Comparison of ENCODE assay signal across 25 mouse cellular contexts in the genomic region with DNA sequence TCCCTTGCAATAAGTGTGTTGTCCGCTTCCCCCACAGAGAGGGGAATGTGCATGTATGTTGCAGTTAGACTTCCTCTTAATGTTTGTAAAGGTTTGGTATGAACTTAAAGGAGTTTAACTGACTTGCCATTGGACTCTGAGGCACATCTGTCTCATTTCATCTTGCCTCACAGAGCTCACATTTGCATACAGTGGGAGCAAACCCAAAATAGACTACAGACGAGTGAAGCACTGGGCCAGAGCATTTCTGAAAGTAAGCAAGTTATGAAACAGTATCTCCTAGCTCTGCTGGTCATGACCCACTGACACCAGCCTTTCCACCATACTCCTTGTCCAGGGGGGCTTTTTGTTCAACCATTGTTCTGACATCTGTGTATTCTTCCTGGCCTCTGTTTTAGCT.
DNase-seq lines count a peak whose midpoint lies in the region; ATAC-seq lines count a peak whose summit lies in the region.
"Had no signal": no experiment of that assay in that cellular context is flagged by ENCODE, and none has a peak within 500 bp of the region (broad histone marks: within the 10 kb centered on the region; RNA-seq: fewer than 3 reads in every experiment).

No protein-coding gene starts in this region.

- H3K9me3 ChIP-seq in intestine, embryonic 14.5 days (ENCODE audit: control insufficient read depth, low read length), result 0 out of 2 replicates have a peak, but pooled peaks cover 2% of the 10 kb centered on the region
- H3K9me3 ChIP-seq in intestine, embryonic 15.5 days, result no peaks in the 10 kb centered on the region
- H3K9me3 ChIP-seq: limb, embryonic 12.5 days; liver, embryonic 15.5 days had no signal

- WGBS in intestine, embryonic 14.5 days, result 49% methylated on average over 2 of the region's 2 CpGs
- 37% methylated on average over 2 of the region's 2 CpGs for WGBS in intestine, embryonic 15.5 days

- no peaks in the 10 kb centered on the region for H3K27me3 ChIP-seq in intestine, embryonic 14.5 days (replicated peaks; ENCODE audit: control insufficient read depth, insufficient read depth, low read length)
- H3K27me3 ChIP-seq in intestine, embryonic 15.5 days (replicated peaks), result no peaks in the 10 kb centered on the region
- H3K27me3 ChIP-seq: limb, embryonic 12.5 days; liver, embryonic 15.5 days; midbrain, embryonic 13.5 days had no signal

- H3K4me1 ChIP-seq in intestine, embryonic 14.5 days (replicated peaks; ENCODE audit: control insufficient read depth, insufficient read depth, low read length), result peaks cover 11% of the 10 kb centered on the region
- no peaks in the 10 kb centered on the region for H3K4me1 ChIP-seq in intestine, embryonic 15.5 days (replicated peaks)
- H3K4me1 ChIP-seq: limb, embryonic 12.5 days; liver, embryonic 15.5 days; midbrain, embryonic 13.5 days had no signal

- DNase-seq in frontal cortex, postnatal 36 days (ENCODE audit: low spot score in 2 of 2), result peak; percentile 1 to 7
- DNase-seq in frontal cortex, postnatal 25 days (ENCODE audit: low spot score in 2 of 2), result no peak
- no peak for DNase-seq in intestine, embryonic 14.5 days (ENCODE audit: low spot score)
- peak; percentile 10 for DNase-seq in lung, postnatal 36 days
- no peak for DNase-seq in lung, postnatal 14 days
- peak; percentile 42 for DNase-seq in brain, adult 2 months (ENCODE audit: low read depth, low spot score)
- DNase-seq: adrenal gland, postnatal 36 days; cerebellum, adult 2 months; cerebellum, postnatal 14 days; gastrocnemius, postnatal 25 days; kidney, adult 8-10 months; right cerebral cortex, postnatal 14 days; thymus, adult 2 months; thymus, postnatal 36 days had no signal

- no peak overlapping the region for H3K4me2 ChIP-seq in intestine, embryonic 14.5 days (ENCODE audit: low read length)
- no peak overlapping the region for H3K4me2 ChIP-seq in intestine, embryonic 15.5 days (replicated peaks)
- H3K4me2 ChIP-seq: hindbrain, embryonic 14.5 days; limb, embryonic 12.5 days; liver, embryonic 15.5 days; lung, embryonic 14.5 days; midbrain, embryonic 13.5 days had no signal

- ATAC-seq in intestine, embryonic 14.5 days (replicated peaks; ENCODE audit: low FRiP score, low TSS enrichment, low read depth), result no peak
- no peak for ATAC-seq in intestine, embryonic 15.5 days
- ATAC-seq: forebrain, embryonic 16.5 days; midbrain, embryonic 13.5 days had no signal

- peak overlapping the region; percentile 17 for H3K27ac ChIP-seq in intestine, embryonic 14.5 days (ENCODE audit: low read depth)
- H3K27ac ChIP-seq in intestine, embryonic 15.5 days, result no peak overlapping the region
- H3K27ac ChIP-seq: hindbrain, embryonic 14.5 days; layer of hippocampus, adult 2 months; left cerebral cortex, adult 2 months; limb, embryonic 12.5 days; liver, embryonic 15.5 days; macrophage; midbrain, embryonic 13.5 days had no signal

- H3K9ac ChIP-seq in intestine, embryonic 14.5 days (ENCODE audit: low read length), result no peak overlapping the region
- no peak overlapping the region for H3K9ac ChIP-seq in intestine, embryonic 15.5 days
- H3K9ac ChIP-seq: hindbrain, embryonic 14.5 days; limb, embryonic 12.5 days; liver, embryonic 15.5 days; lung, embryonic 14.5 days; midbrain, embryonic 13.5 days had no signal

- no peak overlapping the region for H3K4me3 ChIP-seq in intestine, embryonic 14.5 days (ENCODE audit: low read depth, low read length)
- H3K4me3 ChIP-seq in intestine, embryonic 15.5 days (replicated peaks), result no peak overlapping the region
- H3K4me3 ChIP-seq: erythroblast, embryonic 14.5 days; layer of hippocampus, adult 2 months; left cerebral cortex, adult 2 months; limb, embryonic 12.5 days; liver, embryonic 15.5 days; midbrain, embryonic 13.5 days had no signal

- no peaks in the 10 kb centered on the region for H3K36me3 ChIP-seq in intestine, embryonic 14.5 days (ENCODE audit: control insufficient read depth, insufficient read depth, low read length)
- H3K36me3 ChIP-seq in intestine, embryonic 15.5 days, result no peaks in the 10 kb centered on the region
- H3K36me3 ChIP-seq: limb, embryonic 12.5 days; liver, embryonic 15.5 days; midbrain, embryonic 13.5 days had no signal

Comparison
In these comparisons a context has a peak if more than half of its experiments do, and no peak if none do; other contexts are left out.
1. DNase-seq: peak in frontal cortex, postnatal 36 days (2 of 2), lung, postnatal 36 days (single experiment) and brain, adult 2 months (single experiment); none in frontal cortex, postnatal 25 days (0 of 2), intestine, embryonic 14.5 days (single experiment) and lung, postnatal 14 days (single experiment).